Mouse (Mus musculus) testis, adult 2 months (tissue): ENCODE measurements at regions not wholly inside any gene's neighbourhood (a gene's known extent, or its start where the extent isn't known, plus 50 kb on each side); places are given as distances from the start of the nearest gene placed in this dataset.

Experiments used
- CTCF ChIP-seq: fragments of 200-500 bp; IDR thresholded peaks from 2 replicates; pipeline ENCODE4 v1.5.1; 2012; ENCODE audit warnings: low read depth, mild to moderate bottlenecking, inconsistent platforms, low read length, moderate library complexity; ENCODE audit not compliant: control insufficient read depth, insufficient read depth, insufficient replicate concordance
- POLR2A ChIP-seq: fragments of 200-500 bp; IDR thresholded peaks from 2 replicates; pipeline ENCODE4 v1.6.1; 2012; ENCODE audit warnings: low read depth, mild to moderate bottlenecking, inconsistent platforms, low read length, moderate library complexity; ENCODE audit not compliant: control insufficient read depth

DNA sequence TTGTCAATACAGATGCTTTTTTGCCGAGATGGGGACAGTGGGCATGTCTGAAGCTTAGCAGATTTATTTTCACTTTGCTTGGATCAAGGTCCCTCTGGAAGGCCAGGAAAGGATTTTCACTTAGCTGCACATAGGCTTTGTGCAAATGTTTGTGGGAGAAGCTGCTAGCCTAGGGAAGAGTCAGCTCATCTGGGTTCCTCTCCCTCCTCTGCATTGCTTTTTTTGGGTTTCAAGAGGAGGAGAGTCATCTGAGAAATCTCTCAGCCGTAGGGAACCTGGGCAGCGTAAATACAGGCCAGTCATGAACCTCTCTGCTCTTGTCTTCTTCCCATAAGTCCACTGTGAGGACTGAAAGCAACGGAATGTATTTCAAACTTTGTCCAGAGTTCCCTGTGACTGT lies 68.0 kb upstream of the Foxo1 start:
- TF ChIP-seq POLR2A: no peak
- no peak for TF ChIP-seq CTCF
